Mouse (Mus musculus) E14TG2a.4 (cell line): Measurements from ENCODE around the gene Tac4.

ENCODE experiments used
- CTCF ChIP-seq: conservative IDR thresholded peaks from 2 replicates; pipeline ENCODE4 v1.5.1; 2014; ENCODE audit warnings: low read length
- NANOG ChIP-seq: IDR thresholded peaks from 2 replicates; pipeline ENCODE4 v1.6.1; 2014; ENCODE audit warnings: borderline replicate concordance, low read length, mixed read lengths

DNA sequence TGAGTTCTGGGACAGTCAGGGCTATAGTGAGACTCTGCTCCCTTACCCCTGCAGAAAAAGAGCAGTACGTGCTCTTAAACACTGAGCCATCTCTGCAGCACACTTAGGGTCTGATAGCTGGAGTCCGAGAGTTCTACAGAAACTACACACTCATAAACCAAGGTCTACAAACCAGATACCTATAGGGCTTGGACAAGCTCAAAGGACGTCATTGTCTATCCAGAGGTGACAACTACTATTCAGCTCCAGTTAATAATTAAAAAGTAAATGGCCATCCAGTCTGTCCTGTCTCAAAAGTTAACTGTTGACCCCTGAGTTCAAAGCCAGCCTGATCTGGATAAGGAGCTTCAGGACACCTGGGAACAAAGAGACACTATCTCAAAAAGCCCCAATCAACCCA is 40.4 kb downstream of the Tac4 start:
- no peak for TF ChIP-seq CTCF
- no peak for TF ChIP-seq NANOG
